Mouse (Mus musculus) bone marrow, adult 2 months (tissue): ENCODE data around the gene Fbxw11. TPM values are rescaled to one million over a fixed set of nuclear protein-coding genes. Genes with fewer than 3 reads are reported as not detected.

Experiments used
- H3K27ac ChIP-seq: fragments of 200-500 bp; 2 replicates; pipeline ENCODE4 v1.5.1; 2012; ENCODE audit warnings: low read depth, mild to moderate bottlenecking, control low read depth, inconsistent platforms, low read length; ENCODE audit not compliant: control insufficient read depth, poor library complexity, insufficient read depth
- H3K4me1 ChIP-seq: fragments of 200-500 bp; 2 replicates; pipeline ENCODE4 v1.6.1; 2011; ENCODE audit warnings: low read length; ENCODE audit not compliant: control insufficient read depth, insufficient read depth
- H3K4me3 ChIP-seq: fragments of 200-500 bp; replicated peaks from 2 replicates; pipeline ENCODE3; 2011; ENCODE audit warnings: mild to moderate bottlenecking, low read depth, low read length, control low read depth; ENCODE audit not compliant: control insufficient read depth
- CTCF ChIP-seq: fragments of 200-500 bp; IDR thresholded peaks from 2 replicates; pipeline ENCODE4 v1.5.1; 2011; ENCODE audit warnings: low read length, control low read depth; ENCODE audit not compliant: control insufficient read depth, insufficient read depth
- POLR2A ChIP-seq: fragments of 200-500 bp; IDR thresholded peaks from 2 replicates; pipeline ENCODE4 v1.6.1; 2011; ENCODE audit warnings: low read depth, mild to moderate bottlenecking, control low read depth, low read length, borderline replicate concordance; ENCODE audit not compliant: control insufficient read depth
- WGBS: fragments of 180-500 bp; shearing (Covaris S2); methylation state at CpG from one replicate; pipeline ENCODE4 v1.1.7; 2018; 5-methylcytosine and 5-hydroxymethylcytosine counted together
- polyA plus RNA-seq: library from polyadenylated mRNA; stranded (reverse); fragments of >200 nt; gene quantifications from 2 replicates; pipeline ENCODE4 v1.2.4, GENCODE M21; 2011; ENCODE audit warnings: low replicate concordance; ENCODE audit not compliant: missing spikeins, insufficient read depth, insufficient read length

The Fbxw11 gene
- polyA plus RNA-seq, 1 experiment = 12.8 TPM

GRCm38 (mm10) chr11:32619866-32620456 lies 22.6 kb upstream of the Fbxw11 start:
- 67% methylated on average over 6 of the region's 6 CpGs for WGBS
- Histone ChIP-seq H3K27ac (no peak overlapping the region), H3K4me1 (peaks cover 5% of the 10 kb centered on the region; the same call in 1 of the 2 replicates), H3K4me3 (no peak overlapping the region)
- no peak for TF ChIP-seq POLR2A
- no peak for TF ChIP-seq CTCF

GRCm38 (mm10) chr11:32621831-32622478 lies 20.6 kb upstream of the Fbxw11 start:
- no peak for TF ChIP-seq CTCF
- no peak overlapping the region for H3K27ac ChIP-seq
- no peak overlapping the region for H3K4me3 ChIP-seq
- peaks cover 5% of the 10 kb centered on the region; the same call in 1 of the 2 replicates for H3K4me1 ChIP-seq
- 83% methylated on average over 12 of the region's 12 CpGs for WGBS

DNA sequence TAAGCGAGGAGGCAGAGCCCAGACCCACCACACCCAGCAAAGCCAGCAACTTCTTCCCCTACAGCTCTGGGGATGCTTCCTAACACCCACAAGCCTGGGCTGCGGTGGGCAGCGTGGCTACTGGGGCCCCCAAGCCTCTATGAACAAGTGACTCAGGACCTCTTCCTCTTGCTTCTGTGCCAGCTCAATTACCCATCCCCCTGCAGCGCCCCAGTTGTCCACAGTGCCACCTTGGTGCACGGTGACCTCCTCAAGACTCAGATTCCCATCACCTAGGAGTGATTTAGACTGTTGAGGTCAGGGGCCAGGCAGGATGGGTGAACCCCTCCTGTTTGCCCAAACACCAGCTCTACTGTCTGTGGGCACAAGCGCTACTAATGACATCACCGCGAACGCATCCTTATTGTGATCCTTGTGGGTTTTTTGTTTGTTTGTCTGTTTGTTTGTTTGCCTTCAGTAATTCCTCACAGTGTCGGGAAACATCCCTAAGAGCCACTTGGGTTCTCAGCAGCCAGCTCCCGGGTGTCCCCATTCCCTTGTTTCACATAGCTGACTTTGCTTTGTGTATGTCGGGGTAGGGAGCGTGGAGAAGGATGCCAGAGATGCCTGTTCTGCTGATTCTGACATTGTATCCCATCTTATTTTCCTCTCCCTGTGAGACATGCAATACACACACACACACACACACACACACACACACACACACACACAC lies 19.9 kb upstream of the Fbxw11 start:
- WGBS = 84% methylated on average over 13 of the region's 13 CpGs
- Histone ChIP-seq H3K4me3 (no peak overlapping the region), H3K27ac (no peak overlapping the region), H3K4me1 (peaks cover 5% of the 10 kb centered on the region; the same call in 1 of the 2 replicates)
- TF ChIP-seq POLR2A = no peak
- no peak for TF ChIP-seq CTCF

DNA sequence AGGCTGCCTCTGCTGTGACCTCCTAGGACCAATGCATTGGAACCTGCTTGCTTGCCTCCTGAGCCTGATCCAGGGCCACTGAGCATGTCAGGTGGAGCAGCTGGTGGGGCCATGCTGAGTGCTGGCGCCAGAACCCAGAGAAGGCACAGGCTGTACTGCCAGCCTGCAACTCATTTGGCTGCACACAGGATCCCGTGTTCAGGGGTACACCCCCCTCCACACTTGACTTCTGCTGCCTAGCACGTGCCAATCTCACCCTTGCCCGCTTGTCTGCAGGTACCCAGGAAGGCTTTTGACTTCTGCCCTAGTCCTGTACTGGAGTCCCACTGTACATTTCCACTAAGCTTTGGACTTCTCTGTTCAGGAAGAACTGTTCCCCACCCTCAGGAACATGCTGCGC lies 19.3 kb upstream of the Fbxw11 start:
- no peak overlapping the region for H3K27ac ChIP-seq
- 88% methylated on average over 5 of the region's 5 CpGs for WGBS
- H3K4me3 ChIP-seq = no peak overlapping the region
- TF ChIP-seq CTCF (no peak), POLR2A (no peak)
- peaks cover 6% of the 10 kb centered on the region for H3K4me1 ChIP-seq

DNA sequence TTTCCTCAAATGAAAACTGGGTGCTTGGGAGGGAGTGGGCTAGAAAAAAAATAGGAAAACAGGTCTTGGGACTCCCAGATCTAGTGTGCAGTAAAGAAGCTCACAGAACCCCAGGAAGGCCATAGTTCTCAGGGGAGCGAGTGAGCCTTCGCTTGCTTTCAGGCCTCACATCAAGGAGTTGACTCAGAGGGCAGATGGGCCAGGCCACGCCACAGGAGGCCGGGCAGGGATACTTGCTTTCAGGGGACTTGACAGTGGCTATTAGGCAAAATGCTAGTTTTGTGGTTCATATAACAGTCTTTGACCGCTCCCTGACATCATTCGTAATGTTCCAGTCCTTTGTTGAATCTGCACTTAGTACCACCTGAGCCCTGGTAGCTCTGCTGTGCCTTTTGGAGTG lies 18.6 kb upstream of the Fbxw11 start:
- H3K4me1 ChIP-seq = peaks cover 7% of the 10 kb centered on the region
- no peak overlapping the region for H3K27ac ChIP-seq
- no peak for TF ChIP-seq POLR2A
- no peak for TF ChIP-seq CTCF
- 91% methylated on average over 6 of the region's 6 CpGs for WGBS
- H3K4me3 ChIP-seq = no peak overlapping the region

DNA sequence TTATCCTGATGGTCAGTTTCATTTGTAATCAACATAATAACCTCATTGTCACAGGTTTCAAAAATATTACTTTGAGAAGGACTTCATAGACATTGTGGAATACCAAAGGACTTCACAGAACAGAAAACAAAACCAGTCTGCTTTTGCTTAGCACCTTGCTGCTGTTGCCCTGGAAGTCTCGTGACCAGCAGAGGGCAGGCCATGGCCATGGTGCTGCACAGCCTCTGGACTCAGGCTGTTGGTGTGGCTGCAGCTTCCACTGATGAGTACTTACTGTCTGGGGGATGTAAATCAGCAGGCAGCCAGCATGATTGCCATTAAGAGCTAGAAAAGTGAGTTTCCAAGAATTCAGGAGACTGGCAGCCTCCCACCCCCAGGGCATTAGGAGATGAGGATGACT lies 16.8 kb upstream of the Fbxw11 start:
- peaks cover 2% of the 10 kb centered on the region for H3K4me1 ChIP-seq
- H3K27ac ChIP-seq = no peak overlapping the region
- no peak overlapping the region for H3K4me3 ChIP-seq
- TF ChIP-seq CTCF (peak; percentile 79), POLR2A (no peak)
- 43% methylated on average over 1 of the region's 1 CpGs for WGBS

GRCm38 (mm10) chr11:32626079-32626478 lies 16.4 kb upstream of the Fbxw11 start:
- TF ChIP-seq POLR2A (no peak), CTCF (no peak)
- H3K27ac ChIP-seq = no peak overlapping the region
- 85% methylated on average over 6 of the region's 6 CpGs for WGBS
- H3K4me1 ChIP-seq = peaks cover 2% of the 10 kb centered on the region
- no peak overlapping the region for H3K4me3 ChIP-seq

DNA sequence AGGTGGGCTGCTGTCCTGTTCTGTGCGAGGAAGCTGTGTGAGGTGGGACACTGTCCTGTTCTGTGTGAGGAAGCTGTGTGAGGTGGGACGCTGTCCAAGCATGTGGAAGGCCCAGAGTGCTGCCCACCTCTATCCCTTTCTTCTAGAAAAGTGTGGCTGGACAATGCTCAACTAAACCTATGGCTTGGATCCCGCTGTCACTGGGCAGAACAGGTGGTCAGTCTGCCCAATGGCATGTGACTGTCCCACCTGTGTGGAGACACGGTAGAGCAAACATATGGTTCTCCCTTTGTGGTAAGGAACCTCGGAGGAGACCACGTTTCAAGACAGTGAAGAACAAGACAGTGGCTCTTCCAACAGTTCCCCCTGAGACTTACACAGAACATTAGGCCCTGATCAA lies 14.6 kb upstream of the Fbxw11 start:
- TF ChIP-seq CTCF (no peak), POLR2A (no peak)
- Histone ChIP-seq H3K4me3 (no peak overlapping the region), H3K4me1 (peaks cover 2% of the 10 kb centered on the region), H3K27ac (no peak overlapping the region)
- 59% methylated on average over 6 of the region's 6 CpGs for WGBS
